Mouse (Mus musculus) stomach, postnatal 0 days (tissue): ENCODE data around the gene Vipas39.

Source experiments
- CTCF ChIP-seq: IDR thresholded peaks from 2 replicates; pipeline ENCODE4 v1.5.1; 2016; ENCODE audit warnings: antibody characterized with exemption, low read depth, mild to moderate bottlenecking, moderate library complexity
- EP300 ChIP-seq: optimal IDR thresholded peaks from 2 replicates; pipeline ENCODE3; 2016; ENCODE audit warnings: antibody characterized with exemption

DNA sequence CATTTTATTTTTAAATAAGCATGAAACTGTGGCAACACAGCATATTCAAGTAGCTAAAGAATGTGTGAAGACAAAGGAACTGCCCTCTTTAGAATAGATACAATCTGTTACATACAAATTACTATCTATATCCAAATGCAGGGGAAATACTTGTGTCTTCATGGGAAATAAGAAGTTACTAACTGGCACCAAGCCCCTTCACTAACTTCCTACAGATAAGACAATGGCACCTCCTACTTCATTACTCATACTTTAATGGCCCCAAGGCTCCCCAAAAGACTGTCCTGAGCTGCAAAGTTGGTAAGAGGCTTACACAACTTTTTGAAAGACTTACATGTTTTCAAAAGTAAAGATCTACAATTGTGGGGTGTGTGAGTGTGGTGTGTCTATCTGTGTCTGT lies 48.5 kb downstream of the Vipas39 start:
- TF ChIP-seq CTCF (no peak), EP300 (no peak)
